In genomic region chr3:121724553-121724952, GRCm38 (mm10) we compare ENCODE assay signal across 11 mouse cellular contexts. TPM values are rescaled to one million over a fixed set of nuclear protein-coding genes. Genes with fewer than 3 reads are reported as not detected.
A peak's percentile ranks its signal among the peaks of the same experiment; 100 is the strongest.
DNase-seq lines count a peak whose midpoint lies in the region; ATAC-seq and TF ChIP-seq lines count a peak whose summit lies in the region.
"Had no signal": no experiment of that assay in that cellular context is flagged by ENCODE, and none has a peak within 500 bp of the region (broad histone marks: within the 10 kb centered on the region; RNA-seq: fewer than 3 reads in every experiment).

No protein-coding gene starts in this region.

- H3K4me3 ChIP-seq in heart, embryonic 10.5 days = peak overlapping the region; percentile 74
- peak overlapping the region; percentile 56 for H3K4me3 ChIP-seq in C2C12 (ENCODE audit: insufficient read depth, poor library complexity, severe bottlenecking)
- H3K4me3 ChIP-seq in forebrain, embryonic 16.5 days (replicated peaks; ENCODE audit: low read length) = peak overlapping the region; percentile 76
- peak overlapping the region; percentile 70 for H3K4me3 ChIP-seq in limb, embryonic 15.5 days

- intact Hi-C loops in heart, postnatal 10 days (cut with DNase I) = no loop called here

- WGBS in heart, embryonic 10.5 days = 32% methylated on average over 12 of the region's 12 CpGs
- WGBS in forebrain, embryonic 16.5 days = 37% methylated on average over 12 of the region's 12 CpGs
- 26% methylated on average over 12 of the region's 12 CpGs for WGBS in limb, embryonic 15.5 days

- H3K27ac ChIP-seq in heart, embryonic 10.5 days = no peak overlapping the region
- no peak overlapping the region for H3K27ac ChIP-seq in forebrain, embryonic 16.5 days (ENCODE audit: low read length)
- no peak overlapping the region for H3K27ac ChIP-seq in limb, embryonic 15.5 days

- no peak for TF ChIP-seq CTCF in C2C12 (IDR thresholded peaks at IDR 0.05; ENCODE audit: control insufficient read depth, insufficient read depth, insufficient read length)

- peaks cover 68% of the 10 kb centered on the region for H3K79me2 ChIP-seq in C2C12 (ENCODE audit: control insufficient read depth, insufficient read depth)

- no peak for DNase-seq in heart, embryonic 10.5 days (ENCODE audit: low spot score)
- no peak for DNase-seq in heart, postnatal 10 days
- no peak for DNase-seq in retina, postnatal 1 day
- DNase-seq in urinary bladder, postnatal 4 days (ENCODE audit: low spot score in 2 of 2) = no peak
- no peak for DNase-seq in natural killer cell, adult 2 months (ENCODE audit: low spot score in 2 of 2)
- DNase-seq: adrenal gland, adult 2 months; kidney, postnatal 14 days had no signal

- no peak for ATAC-seq in forebrain, embryonic 16.5 days
- no peak for ATAC-seq in limb, embryonic 15.5 days (ENCODE audit: insufficient number of reproducible peaks, low FRiP score, low TSS enrichment, low read depth)

- peak overlapping the region; percentile 32 for H3ac ChIP-seq in C2C12 (ENCODE audit: control insufficient read depth, insufficient read length, low read depth)

- H3K9ac ChIP-seq in forebrain, embryonic 16.5 days (replicated peaks; ENCODE audit: low read depth, low read length) = no peak overlapping the region
- H3K9ac ChIP-seq in limb, embryonic 15.5 days = no peak overlapping the region

- peaks cover 35% of the 10 kb centered on the region for H3K4me1 ChIP-seq in heart, embryonic 10.5 days
- peaks cover 34% of the 10 kb centered on the region for H3K4me1 ChIP-seq in forebrain, embryonic 16.5 days (replicated peaks; ENCODE audit: control insufficient read depth, insufficient read depth, low read length)
- peaks cover 21% of the 10 kb centered on the region for H3K4me1 ChIP-seq in limb, embryonic 15.5 days

- peak overlapping the region; percentile 95 for H3K4me2 ChIP-seq in forebrain, embryonic 16.5 days (ENCODE audit: low read length)
- H3K4me2 ChIP-seq in limb, embryonic 15.5 days = peak overlapping the region; percentile 76; the same call in 1 of the 2 replicates

- H3K36me3 ChIP-seq in heart, embryonic 10.5 days = peaks cover 7% of the 10 kb centered on the region; the same call in 1 of the 2 replicates
- H3K36me3 ChIP-seq in C2C12 (ENCODE audit: control insufficient read depth, insufficient read depth) = peaks cover 50% of the 10 kb centered on the region
- H3K36me3 ChIP-seq in forebrain, embryonic 16.5 days (ENCODE audit: control insufficient read depth, insufficient read depth) = no peaks in the 10 kb centered on the region
- no peaks in the 10 kb centered on the region for H3K36me3 ChIP-seq in limb, embryonic 15.5 days

- H3K79me3 ChIP-seq in C2C12 (ENCODE audit: low read depth) = peaks cover 37% of the 10 kb centered on the region

- H3K9me3 ChIP-seq in heart, embryonic 10.5 days = no peaks in the 10 kb centered on the region
- no peaks in the 10 kb centered on the region for H3K9me3 ChIP-seq in forebrain, embryonic 16.5 days (ENCODE audit: control insufficient read depth, low read length)
- no peaks in the 10 kb centered on the region for H3K9me3 ChIP-seq in limb, embryonic 15.5 days

- H3K27me3 ChIP-seq in heart, embryonic 10.5 days (ENCODE audit: insufficient read depth, poor library complexity, severe bottlenecking) = peaks cover 12% of the 10 kb centered on the region; the same call in 1 of the 2 replicates
- H3K27me3 ChIP-seq in C2C12 (ENCODE audit: control insufficient read depth, insufficient read depth, insufficient read length) = no peaks in the 10 kb centered on the region
- no peaks in the 10 kb centered on the region for H3K27me3 ChIP-seq in forebrain, embryonic 16.5 days (replicated peaks; ENCODE audit: control insufficient read depth, insufficient read depth, low read length)
- peaks cover 10% of the 10 kb centered on the region; the same call in 1 of the 2 replicates for H3K27me3 ChIP-seq in limb, embryonic 15.5 days

TF ChIP-seq in C2C12, 6 proteins besides CTCF, POLR2A, EP300 and RAD21:
- TF ChIP-seq FOSL1 (IDR thresholded peaks at IDR 0.05; ENCODE audit: insufficient read depth, low read length, poor library complexity, severe bottlenecking) = no peak
TF ChIP-seq in C2C12: peak in this region for 0.

RNA-seq across cellular contexts. Expression of gene F3, which starts 1.2 kb away (rescaled TPM):
- 9.2 TPM in 2 replicates for polyA plus RNA-seq in heart, embryonic 10.5 days (2016; fragmentation: Nextera tagmentation; extraction: Ambion mirVana)
- 10 to 100 TPM; 15.0 to 16.6 TPM for total RNA-seq in heart, postnatal 10 days (2021)
- 15.6 TPM for polyA plus RNA-seq in C2C12 (2012; fragmentation: generic; extraction: Trizol)
- 9.1 and 9.5 TPM in 2 replicates for polyA plus RNA-seq in forebrain, embryonic 16.5 days (2015; fragmentation: Nextera tagmentation; extraction: Ambion mirVana)
- 44.4 and 46.1 TPM in 2 replicates for polyA plus RNA-seq in limb, embryonic 15.5 days (2015; fragmentation: Nextera tagmentation; extraction: Ambion mirVana)
- total RNA-seq: megakaryocyte, adult 5-6 weeks had no signal

RNA-seq across cellular contexts. Expression of gene 4930432M17Rik, which starts 54.0 kb away (rescaled TPM):
- not detected in 2 replicates for polyA plus RNA-seq in heart, embryonic 10.5 days (2016; fragmentation: Nextera tagmentation; extraction: Ambion mirVana)
- total RNA-seq in heart, postnatal 10 days (2021) = not detected
- polyA plus RNA-seq in C2C12 (2012; fragmentation: generic; extraction: Trizol) = not detected
- not detected in 2 replicates for polyA plus RNA-seq in forebrain, embryonic 16.5 days (2015; fragmentation: Nextera tagmentation; extraction: Ambion mirVana)
- polyA plus RNA-seq in limb, embryonic 15.5 days (2015; fragmentation: Nextera tagmentation; extraction: Ambion mirVana) = not detected in 2 replicates
- total RNA-seq: adrenal gland, adult 2 months; megakaryocyte, adult 5-6 weeks had no signal
- polyA plus RNA-seq: adrenal gland, adult 2 months had no signal
